Mouse (Mus musculus) olfactory bulb, adult 2 months (tissue): ENCODE data around the gene Ift22.

Source experiments
- CTCF ChIP-seq: fragments of 200-500 bp; IDR thresholded peaks from 2 replicates; pipeline ENCODE4 v1.5.1; 2012; ENCODE audit warnings: low read depth, mild to moderate bottlenecking, low read length, moderate library complexity; ENCODE audit not compliant: insufficient read depth
- POLR2A ChIP-seq: fragments of 200-500 bp; IDR thresholded peaks from 2 replicates; pipeline ENCODE4 v1.6.1; 2012; ENCODE audit warnings: mild to moderate bottlenecking, low read depth, low read length, moderate library complexity; ENCODE audit not compliant: insufficient read depth

GRCm38 (mm10) chr5:136942781-136943180 lies 34.8 kb downstream of the Ift22 start:
- TF ChIP-seq CTCF (no peak), POLR2A (no peak)
